Mouse (Mus musculus): ENCODE results near the gene Coq4.

DNA sequence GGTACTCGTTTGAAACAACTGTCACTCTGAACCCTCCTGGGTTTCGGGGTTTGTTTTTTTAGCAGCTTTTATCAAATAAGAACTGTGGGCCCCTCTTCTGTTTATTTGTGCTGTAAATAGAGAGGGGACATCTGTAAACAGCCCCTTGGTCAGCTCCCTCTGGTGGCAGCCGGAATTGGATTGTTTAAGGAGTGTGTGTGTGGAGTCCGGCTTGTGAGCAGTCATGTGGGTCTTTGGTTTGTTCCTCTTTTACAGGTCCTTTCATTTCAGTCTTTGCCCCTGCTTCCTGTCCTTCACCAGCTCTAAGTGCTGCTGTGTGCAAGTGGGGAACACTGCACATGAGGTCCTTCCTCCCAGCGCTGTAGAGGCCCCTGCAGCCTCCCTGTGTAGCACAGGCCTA lies 47.9 kb upstream of the Coq4 start:
- peak; percentile 26; the same call in 1 of the 2 replicates for TF ChIP-seq CTCF (IDR thresholded peaks at IDR 0.05; ENCODE audit: control insufficient read depth, insufficient read depth, low read length)
- TF ChIP-seq POLR2A (IDR thresholded peaks at IDR 0.05; ENCODE audit: borderline replicate concordance, control insufficient read depth, low read depth, low read length) = 0 out of 2 replicates have a peak, but pooled peaks have one; percentile 22
